Mouse (Mus musculus): ENCODE measurements around the gene Brsk2. TPM values are rescaled to one million over a fixed set of nuclear protein-coding genes. Genes with fewer than 3 reads are reported as not detected.

Gene Brsk2
- polyA plus RNA-seq, 1 experiment from 2014 or later, result 0.49 TPM

DNA sequence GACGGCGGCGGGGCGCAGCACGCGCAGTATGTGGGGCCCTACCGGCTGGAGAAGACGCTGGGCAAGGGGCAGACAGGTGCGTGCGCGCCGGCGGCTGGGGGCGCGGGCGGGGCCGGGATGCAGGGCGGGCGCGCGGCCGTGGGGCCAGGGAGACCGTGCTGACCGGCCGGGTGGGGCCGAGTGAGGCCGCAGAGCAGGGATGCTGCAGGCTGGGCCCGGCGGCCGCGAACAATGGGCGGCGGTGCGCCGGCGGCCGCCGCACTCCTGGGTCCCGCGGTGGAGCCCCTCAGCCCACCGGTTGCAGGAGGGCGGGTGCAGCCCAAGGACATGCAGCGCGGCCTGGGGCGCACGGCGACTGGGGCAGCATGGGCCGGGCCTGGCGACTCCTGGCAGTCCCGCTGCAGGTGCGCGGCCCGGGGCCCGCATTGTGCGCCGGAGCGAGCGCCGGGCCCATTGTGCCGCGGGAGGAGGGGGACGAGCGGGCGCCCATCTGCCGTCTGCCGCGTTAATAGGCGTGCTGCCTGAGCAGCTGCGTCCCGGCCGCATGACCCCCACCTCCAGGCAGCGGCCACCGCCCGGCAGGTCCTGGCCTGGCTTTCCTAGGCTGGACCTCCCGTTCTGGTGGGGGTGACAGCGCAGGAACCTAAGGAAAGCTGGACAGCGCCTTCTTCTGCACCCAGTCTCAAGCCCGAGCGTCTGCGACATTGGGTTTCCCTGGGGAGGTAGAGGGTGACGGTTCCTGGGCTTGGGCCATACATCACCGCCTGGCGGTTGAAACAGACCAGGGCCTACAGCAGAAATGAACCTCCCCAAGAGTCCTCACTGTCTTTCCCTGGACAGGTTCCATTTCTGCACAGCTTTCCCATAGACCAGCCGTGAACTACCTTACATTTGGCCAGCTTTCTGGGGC, 808 bp downstream of the Brsk2 start:
- no peaks in the 10 kb centered on the region for H3K9me3 ChIP-seq (ENCODE audit: control insufficient read depth, low read length)
- H3K27ac ChIP-seq (replicated peaks; ENCODE audit: low read depth, low read length), result no peak overlapping the region
- peaks cover 53% of the 10 kb centered on the region for H3K27me3 ChIP-seq (ENCODE audit: control insufficient read depth, insufficient read depth, low read length)
- ATAC-seq (ENCODE audit: insufficient number of reproducible peaks, low FRiP score, low TSS enrichment, low read depth) (no peak), DNase-seq (ENCODE audit: low spot score) (peak; percentile 44)
- 0 out of 2 replicates have a peak, but pooled peaks cover 5% of the 10 kb centered on the region for H3K4me1 ChIP-seq (ENCODE audit: control insufficient read depth, insufficient read depth, low read length)
- peak overlapping the region; percentile 86 for H3K4me2 ChIP-seq (ENCODE audit: low read depth, severe bottlenecking)
- H3K9ac ChIP-seq (ENCODE audit: low read length), result peak overlapping the region; percentile 43
- H3K36me3 ChIP-seq (ENCODE audit: control insufficient read depth, insufficient read depth, low read length), result no peaks in the 10 kb centered on the region
- WGBS, result 3% methylated on average over 54 of the region's 84 CpGs
- H3K4me3 ChIP-seq (ENCODE audit: low read depth, low read length), result peak overlapping the region; percentile 35

DNA sequence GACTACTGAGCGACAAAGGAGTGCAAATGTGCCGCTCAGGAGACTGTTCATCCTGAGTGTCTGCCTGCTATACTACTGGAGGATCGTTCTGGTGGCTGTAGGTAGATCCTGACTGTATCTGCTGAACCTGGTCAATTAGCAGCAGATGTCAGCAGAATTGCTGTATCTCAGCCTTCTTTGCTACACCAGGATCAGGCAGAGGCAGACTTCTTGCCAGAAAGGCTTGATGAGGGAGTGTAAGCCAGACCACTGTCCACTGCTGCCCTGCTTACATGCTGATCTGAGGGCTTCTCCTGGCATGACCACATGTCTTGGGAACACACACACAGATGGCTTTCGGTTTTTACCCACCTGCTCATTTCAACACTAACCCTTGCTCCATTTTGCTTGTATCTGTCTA, 2.3 kb downstream of the Brsk2 start:
- Histone ChIP-seq H3K27me3 (ENCODE audit: control insufficient read depth, insufficient read depth, low read length) (peaks cover 49% of the 10 kb centered on the region), H3K4me3 (ENCODE audit: low read depth, low read length) (no peak overlapping the region), H3K9ac (ENCODE audit: low read length) (no peak overlapping the region), H3K36me3 (ENCODE audit: control insufficient read depth, insufficient read depth, low read length) (no peaks in the 10 kb centered on the region), H3K9me3 (ENCODE audit: control insufficient read depth, low read length) (no peaks in the 10 kb centered on the region), H3K4me1 (ENCODE audit: control insufficient read depth, insufficient read depth, low read length) (0 out of 2 replicates have a peak, but pooled peaks cover 5% of the 10 kb centered on the region), H3K27ac (replicated peaks; ENCODE audit: low read depth, low read length) (no peak overlapping the region), H3K4me2 (ENCODE audit: low read depth, severe bottlenecking) (no peak overlapping the region)
- ATAC-seq (ENCODE audit: insufficient number of reproducible peaks, low FRiP score, low TSS enrichment, low read depth) (no peak), DNase-seq (ENCODE audit: low spot score) (no peak)
- 89% methylated on average over 4 of the region's 4 CpGs for WGBS

DNA sequence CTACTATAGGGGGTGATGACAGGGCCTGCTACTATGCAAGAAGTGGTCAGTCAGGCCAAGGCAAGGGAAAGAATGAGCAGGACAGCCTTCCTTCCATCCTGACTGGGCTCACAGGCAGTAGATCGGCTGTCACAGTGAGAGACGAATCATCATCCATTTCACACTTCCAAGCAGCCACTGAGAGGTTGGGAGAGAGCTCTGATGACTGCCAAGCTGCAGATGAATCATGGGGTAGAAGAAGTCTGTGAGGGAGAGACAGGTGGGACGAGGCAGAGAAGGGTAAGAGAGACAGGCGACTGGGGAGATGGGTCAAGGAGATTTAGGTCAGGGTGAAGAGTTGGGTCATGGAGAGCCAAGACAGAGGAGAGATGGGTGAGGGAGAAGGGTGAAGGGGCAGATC, 3.4 kb downstream of the Brsk2 start:
- H3K27me3 ChIP-seq (ENCODE audit: control insufficient read depth, insufficient read depth, low read length), result peaks cover 44% of the 10 kb centered on the region
- 80% methylated on average over 4 of the region's 4 CpGs for WGBS
- DNase-seq (ENCODE audit: low spot score) (no peak), ATAC-seq (ENCODE audit: insufficient number of reproducible peaks, low FRiP score, low TSS enrichment, low read depth) (no peak)
- H3K4me2 ChIP-seq (ENCODE audit: low read depth, severe bottlenecking), result no peak overlapping the region
- no peaks in the 10 kb centered on the region for H3K9me3 ChIP-seq (ENCODE audit: control insufficient read depth, low read length)
- no peak overlapping the region for H3K9ac ChIP-seq (ENCODE audit: low read length)
- H3K4me1 ChIP-seq (ENCODE audit: control insufficient read depth, insufficient read depth, low read length), result 0 out of 2 replicates have a peak, but pooled peaks cover 5% of the 10 kb centered on the region
- H3K27ac ChIP-seq (replicated peaks; ENCODE audit: low read depth, low read length), result no peak overlapping the region
- no peaks in the 10 kb centered on the region for H3K36me3 ChIP-seq (ENCODE audit: control insufficient read depth, insufficient read depth, low read length)
- no peak overlapping the region for H3K4me3 ChIP-seq (ENCODE audit: low read depth, low read length)

DNA sequence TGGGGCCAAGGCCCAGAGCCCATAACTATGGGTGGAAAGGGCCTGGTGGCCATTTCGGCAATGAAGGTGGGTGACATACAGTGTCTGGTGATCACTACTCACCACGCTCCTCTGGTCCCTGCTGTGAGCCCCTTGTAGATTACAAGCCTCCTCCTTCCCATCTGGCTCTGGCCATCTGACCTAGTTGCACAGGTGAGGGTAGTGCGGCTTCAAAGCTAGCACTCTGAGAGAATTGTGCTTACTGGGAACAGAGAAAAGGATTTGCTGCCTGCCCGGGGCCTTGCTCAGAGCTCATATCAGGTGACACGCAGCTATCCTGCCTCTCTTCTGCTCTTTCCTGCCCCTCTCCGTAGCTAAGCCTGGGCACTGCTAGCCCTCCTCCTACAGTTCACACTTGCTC, 4.1 kb downstream of the Brsk2 start:
- no peak overlapping the region for H3K4me2 ChIP-seq (ENCODE audit: low read depth, severe bottlenecking)
- 77% methylated on average over 6 of the region's 6 CpGs for WGBS
- H3K9me3 ChIP-seq (ENCODE audit: control insufficient read depth, low read length), result no peaks in the 10 kb centered on the region
- H3K4me3 ChIP-seq (ENCODE audit: low read depth, low read length), result no peak overlapping the region
- H3K36me3 ChIP-seq (ENCODE audit: control insufficient read depth, insufficient read depth, low read length), result no peaks in the 10 kb centered on the region
- ATAC-seq (ENCODE audit: insufficient number of reproducible peaks, low FRiP score, low TSS enrichment, low read depth) (no peak), DNase-seq (ENCODE audit: low spot score) (no peak)
- no peak overlapping the region for H3K27ac ChIP-seq (replicated peaks; ENCODE audit: low read depth, low read length)
- H3K27me3 ChIP-seq (ENCODE audit: control insufficient read depth, insufficient read depth, low read length), result peaks cover 38% of the 10 kb centered on the region
- H3K9ac ChIP-seq (ENCODE audit: low read length), result no peak overlapping the region
- H3K4me1 ChIP-seq (ENCODE audit: control insufficient read depth, insufficient read depth, low read length), result 0 out of 2 replicates have a peak, but pooled peaks cover 5% of the 10 kb centered on the region

DNA sequence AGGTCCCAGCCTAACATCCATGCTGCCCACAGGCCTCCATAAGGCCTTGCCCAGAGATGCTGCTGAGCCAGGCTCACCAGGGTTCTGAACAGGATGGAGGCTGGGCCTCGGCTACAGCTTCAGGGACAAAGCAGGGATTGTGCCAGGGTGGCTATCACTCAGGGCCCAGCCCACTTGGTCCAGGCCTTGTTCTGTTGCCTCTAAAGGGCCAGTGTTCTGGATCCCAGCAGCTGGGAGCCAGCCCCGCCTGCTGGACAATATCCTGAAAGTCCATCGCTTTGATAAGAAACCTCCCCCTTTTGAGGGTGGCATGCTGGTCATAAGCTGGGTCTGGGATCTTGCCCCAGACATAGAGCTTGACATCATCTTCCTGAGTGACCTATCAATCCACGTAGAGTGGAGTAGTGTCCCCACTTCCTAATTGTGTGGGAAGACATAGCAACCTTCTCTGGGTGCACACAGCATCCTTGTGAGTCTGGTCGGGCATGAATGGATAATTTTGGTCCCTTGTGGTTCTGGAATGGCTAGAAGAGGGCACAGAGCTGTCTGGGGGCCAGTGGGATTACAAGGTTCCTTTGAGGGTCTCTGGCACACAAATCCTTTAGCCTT, 6.1 kb downstream of the Brsk2 start:
- no peak for DNase-seq (ENCODE audit: low spot score)
- ATAC-seq (ENCODE audit: insufficient number of reproducible peaks, low FRiP score, low TSS enrichment, low read depth), result no peak
- Histone ChIP-seq H3K4me1 (ENCODE audit: control insufficient read depth, insufficient read depth, low read length) (no peaks in the 10 kb centered on the region), H3K27ac (replicated peaks; ENCODE audit: low read depth, low read length) (no peak overlapping the region), H3K4me3 (ENCODE audit: low read depth, low read length) (no peak overlapping the region), H3K4me2 (ENCODE audit: low read depth, severe bottlenecking) (no peak overlapping the region), H3K9me3 (ENCODE audit: control insufficient read depth, low read length) (no peaks in the 10 kb centered on the region), H3K36me3 (ENCODE audit: control insufficient read depth, insufficient read depth, low read length) (no peaks in the 10 kb centered on the region), H3K9ac (ENCODE audit: low read length) (no peak overlapping the region), H3K27me3 (ENCODE audit: control insufficient read depth, insufficient read depth, low read length) (peaks cover 19% of the 10 kb centered on the region)
- 79% methylated on average over 5 of the region's 5 CpGs for WGBS

DNA sequence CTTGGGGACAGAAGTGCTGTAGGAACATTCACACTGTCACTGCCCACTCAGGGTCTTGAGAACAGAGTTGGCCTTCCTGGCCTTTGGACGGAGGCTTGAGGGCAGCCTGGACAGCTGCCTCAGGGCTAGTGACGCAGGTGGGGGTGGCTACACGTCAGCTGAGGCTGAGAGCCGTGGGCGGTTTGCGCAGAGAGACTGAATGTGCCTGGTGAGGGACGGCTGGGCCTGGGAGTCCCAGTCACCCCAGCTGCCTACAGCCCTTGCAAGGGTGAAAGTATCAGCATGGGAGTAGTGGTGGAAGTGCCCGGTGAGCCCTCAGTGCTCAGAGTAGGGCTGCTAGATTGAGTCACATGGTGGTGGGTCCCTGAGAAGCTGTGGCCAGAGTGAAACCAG, 6.6 kb downstream of the Brsk2 start:
- 77% methylated on average over 8 of the region's 8 CpGs for WGBS
- ATAC-seq (ENCODE audit: insufficient number of reproducible peaks, low FRiP score, low TSS enrichment, low read depth) (no peak), DNase-seq (ENCODE audit: low spot score) (no peak)
- Histone ChIP-seq H3K36me3 (ENCODE audit: control insufficient read depth, insufficient read depth, low read length) (no peaks in the 10 kb centered on the region), H3K4me1 (ENCODE audit: control insufficient read depth, insufficient read depth, low read length) (no peaks in the 10 kb centered on the region), H3K9ac (ENCODE audit: low read length) (no peak overlapping the region), H3K27ac (replicated peaks; ENCODE audit: low read depth, low read length) (no peak overlapping the region), H3K27me3 (ENCODE audit: control insufficient read depth, insufficient read depth, low read length) (peaks cover 14% of the 10 kb centered on the region), H3K9me3 (ENCODE audit: control insufficient read depth, low read length) (no peaks in the 10 kb centered on the region), H3K4me2 (ENCODE audit: low read depth, severe bottlenecking) (no peak overlapping the region), H3K4me3 (ENCODE audit: low read depth, low read length) (no peak overlapping the region)

DNA sequence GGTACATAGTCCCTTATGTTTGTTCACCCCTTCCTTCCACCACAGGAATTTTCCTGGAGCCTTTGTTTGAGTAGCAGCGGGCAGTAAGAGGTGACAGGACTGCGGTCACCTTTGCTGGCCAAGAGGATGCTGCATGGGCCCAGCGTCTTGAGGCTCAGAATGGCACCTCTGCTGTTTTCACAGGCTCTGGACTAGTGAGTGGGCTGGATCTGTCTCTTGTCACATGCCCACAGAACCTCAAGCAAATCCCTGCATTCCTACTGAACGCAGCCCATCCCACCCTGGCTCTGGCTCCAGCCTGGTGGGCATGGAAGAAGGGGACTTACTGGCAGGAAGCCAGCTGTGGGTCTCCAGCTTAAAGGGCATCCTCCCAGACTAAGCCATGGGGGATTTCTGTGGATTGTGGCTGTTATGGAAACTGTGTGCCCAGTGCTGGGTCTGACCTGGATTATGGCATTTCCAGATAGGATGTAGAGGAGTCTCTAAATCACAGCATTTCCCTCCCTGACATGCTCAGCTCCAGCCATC, 8.0 kb downstream of the Brsk2 start:
- no peak for ATAC-seq (ENCODE audit: insufficient number of reproducible peaks, low FRiP score, low TSS enrichment, low read depth)
- H3K27ac ChIP-seq (replicated peaks; ENCODE audit: low read depth, low read length), result no peak overlapping the region

DNA sequence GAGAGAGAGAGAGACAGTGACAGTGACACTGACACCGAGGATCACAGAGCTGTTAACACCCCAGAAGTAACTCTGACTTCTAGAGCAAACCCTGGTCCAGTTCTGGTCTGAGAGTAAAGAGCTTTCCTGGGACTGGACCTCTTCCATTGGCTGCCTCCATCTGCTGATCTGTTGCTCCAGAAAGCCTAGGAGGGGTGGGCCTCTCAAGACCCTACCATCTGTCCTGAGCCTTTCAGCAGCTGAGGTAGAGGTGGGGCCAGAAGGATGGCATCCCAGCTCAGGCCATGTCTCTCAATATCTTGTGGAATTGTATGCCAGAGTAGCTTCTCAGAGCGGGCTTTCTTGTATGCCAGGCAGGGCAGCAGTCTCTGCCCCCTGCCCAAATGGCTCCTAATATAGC, 8.7 kb downstream of the Brsk2 start:
- Histone ChIP-seq H3K9me3 (ENCODE audit: control insufficient read depth, low read length) (no peaks in the 10 kb centered on the region), H3K4me3 (ENCODE audit: low read depth, low read length) (no peak overlapping the region), H3K4me2 (ENCODE audit: low read depth, severe bottlenecking) (no peak overlapping the region), H3K27ac (replicated peaks; ENCODE audit: low read depth, low read length) (no peak overlapping the region), H3K4me1 (ENCODE audit: control insufficient read depth, insufficient read depth, low read length) (no peaks in the 10 kb centered on the region), H3K9ac (ENCODE audit: low read length) (no peak overlapping the region), H3K27me3 (ENCODE audit: control insufficient read depth, insufficient read depth, low read length) (no peaks in the 10 kb centered on the region), H3K36me3 (ENCODE audit: control insufficient read depth, insufficient read depth, low read length) (no peaks in the 10 kb centered on the region)
- WGBS, result 71% methylated on average over 2 of the region's 2 CpGs
- ATAC-seq (ENCODE audit: insufficient number of reproducible peaks, low FRiP score, low TSS enrichment, low read depth), result no peak
- no peak for DNase-seq (ENCODE audit: low spot score)

More for the DNA sequence above, 8.0 kb downstream of the Brsk2 start:
- Histone ChIP-seq H3K4me3 (ENCODE audit: low read depth, low read length) (no peak overlapping the region), H3K27me3 (ENCODE audit: control insufficient read depth, insufficient read depth, low read length) (0 out of 2 replicates have a peak, but pooled peaks cover 3% of the 10 kb centered on the region), H3K36me3 (ENCODE audit: control insufficient read depth, insufficient read depth, low read length) (no peaks in the 10 kb centered on the region), H3K4me2 (ENCODE audit: low read depth, severe bottlenecking) (no peak overlapping the region), H3K9me3 (ENCODE audit: control insufficient read depth, low read length) (no peaks in the 10 kb centered on the region), H3K9ac (ENCODE audit: low read length) (no peak overlapping the region), H3K4me1 (ENCODE audit: control insufficient read depth, insufficient read depth, low read length) (no peaks in the 10 kb centered on the region)
- no peak for DNase-seq (ENCODE audit: low spot score)
- WGBS, result 78% methylated on average over 4 of the region's 4 CpGs

All from limb, embryonic 11.5 days (tissue).